Mouse (Mus musculus) liver, embryonic 14.5 days (tissue): ENCODE data around the gene Rgs18.
A peak's percentile ranks its signal among the peaks of the same experiment; 100 is the strongest.

Experiments
- CTCF ChIP-seq: IDR thresholded peaks from 2 replicates; pipeline ENCODE4 v1.5.1; 2016; ENCODE audit warnings: antibody characterized with exemption, low read depth, control low read depth
- EP300 ChIP-seq: IDR thresholded peaks from 2 replicates; pipeline ENCODE4 v1.6.1; 2016; ENCODE audit warnings: antibody characterized with exemption, low read depth

GRCm38 (mm10) chr1:144737739-144738138 is 37.5 kb downstream of the Rgs18 start:
- TF ChIP-seq CTCF (no peak), EP300 (0 out of 2 replicates have a peak, but pooled peaks have one; percentile 7)
